Mouse (Mus musculus): ENCODE data around the gene Zfp27.
A peak's percentile ranks its signal among the peaks of the same experiment; 100 is the strongest.

DNA sequence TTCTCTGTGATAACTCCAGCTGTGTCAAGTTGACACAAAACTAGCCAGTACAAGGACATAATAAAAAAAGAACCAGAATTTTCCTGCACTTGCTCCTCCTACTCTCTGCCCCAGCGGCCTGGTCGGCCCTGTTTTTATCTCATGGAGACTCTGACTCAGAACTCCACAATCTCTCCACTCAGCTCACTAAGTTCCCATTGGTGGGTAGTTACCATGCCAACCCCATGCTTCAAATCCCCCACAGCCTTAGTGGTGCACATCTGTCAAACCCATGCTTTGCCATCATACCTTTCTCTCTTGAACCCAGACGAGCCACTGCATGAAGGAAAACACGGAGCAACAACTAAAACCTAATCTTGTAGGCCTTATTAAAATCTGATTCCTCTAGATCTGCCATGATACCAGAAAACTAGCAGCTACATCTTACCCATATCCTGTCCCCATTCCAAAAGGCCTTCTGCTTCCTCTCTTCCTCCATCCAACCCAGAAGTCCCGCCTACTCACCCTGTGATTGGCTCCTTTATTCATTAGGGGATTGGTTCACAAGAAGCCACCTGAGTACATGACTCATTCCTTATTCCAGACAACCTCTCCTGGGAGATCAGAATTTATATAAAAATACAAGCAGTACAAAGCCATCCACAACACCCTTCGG, 15.2 kb upstream of the Zfp27 start:
- TF ChIP-seq CTCF (conservative IDR thresholded peaks at IDR 0.05 in 1 of 2, IDR thresholded peaks at IDR 0.05 in 1 of 2; ENCODE audit: low read depth in 2 of 2, low read length in 2 of 2) (no peak), SIN3A (IDR thresholded peaks at IDR 0.05; ENCODE audit: low read length) (peak; percentile 77), POLR2A (IDR thresholded peaks at IDR 0.05; ENCODE audit: low read depth, low read length) (peak; percentile 49; the same call in 1 of the 2 replicates), USF1 (IDR thresholded peaks at IDR 0.05; ENCODE audit: low read depth, low read length) (no peak), RCOR1 (conservative IDR thresholded peaks at IDR 0.05; ENCODE audit: low read depth, low read length) (no peak), NELFE (IDR thresholded peaks at IDR 0.05; ENCODE audit: low read depth, low read length) (no peak), MAX (IDR thresholded peaks at IDR 0.05; ENCODE audit: low read length) (0 out of 2 replicates have a peak, but pooled peaks have one; percentile 12), POLR2AphosphoS2 (IDR thresholded peaks at IDR 0.05; ENCODE audit: low read depth, low read length) (no peak)
